Mouse (Mus musculus) lung, embryonic 15.5 days (tissue): Measurements from ENCODE around the gene Loxl1. TPM values are rescaled to one million over a fixed set of nuclear protein-coding genes. Genes with fewer than 3 reads are reported as not detected.

Source experiments
- ATAC-seq: fragments of 200-750 bp; cut with Nextera tagmentation; 2 replicates; pipeline ENCODE4 v1.8.0; 2017; ENCODE audit warnings: moderate number of reproducible peaks, borderline replicate concordance; ENCODE audit not compliant: low FRiP score, low TSS enrichment; ENCODE audit errors: extremely low read depth
- H3K27ac ChIP-seq: fragments of 300-500 bp; sonication (generic); 2 replicates; pipeline ENCODE4 v1.5.1; 2015; ENCODE audit warnings: moderate library complexity, mild to moderate bottlenecking, inconsistent platforms
- H3K27me3 ChIP-seq: fragments of 300-500 bp; sonication (generic); 2 replicates; pipeline ENCODE4 v1.6.1; 2015; ENCODE audit warnings: inconsistent platforms
- H3K36me3 ChIP-seq: fragments of 300-500 bp; sonication (generic); 2 replicates; pipeline ENCODE4 v1.6.1; 2015; ENCODE audit warnings: inconsistent platforms
- H3K4me1 ChIP-seq: fragments of 300-500 bp; sonication (generic); 2 replicates; pipeline ENCODE4 v1.6.1; 2015; ENCODE audit warnings: inconsistent platforms
- H3K4me2 ChIP-seq: fragments of 300-500 bp; sonication (generic); 2 replicates; pipeline ENCODE4 v1.6.1; 2015; ENCODE audit warnings: inconsistent platforms, mild to moderate bottlenecking, moderate library complexity
- H3K4me3 ChIP-seq: fragments of 300-500 bp; sonication (generic); 2 replicates; pipeline ENCODE4 v1.5.1; 2015; ENCODE audit warnings: mild to moderate bottlenecking, inconsistent platforms
- H3K9ac ChIP-seq: fragments of 300-500 bp; sonication (generic); 2 replicates; pipeline ENCODE4 v1.6.1; 2015; ENCODE audit warnings: inconsistent platforms
- H3K9me3 ChIP-seq: fragments of 300-500 bp; sonication (generic); 2 replicates; pipeline ENCODE4 v1.6.1; 2016; ENCODE audit warnings: inconsistent platforms
- WGBS: fragments of 180-500 bp; shearing (Covaris S2); methylation state at CpG from one replicate; pipeline ENCODE4 v1.1.7; 2015; 5-methylcytosine and 5-hydroxymethylcytosine counted together
- polyA plus RNA-seq: library from polyadenylated mRNA; unstranded; fragments of >200 nt; fragmentation: Nextera tagmentation; extraction: Ambion mirVana; gene quantifications from 2 replicates; pipeline ENCODE4 v1.2.1, GENCODE M21; 2015

Gene Loxl1
- polyA plus RNA-seq, 1 experiment from 2014 or later: 48.4 TPM

- no peak for ATAC-seq
- Histone ChIP-seq H3K36me3 (peaks cover 7% of the 10 kb centered on the region; the same call in 1 of the 2 replicates), H3K4me3 (no peak overlapping the region), H3K9me3 (no peaks in the 10 kb centered on the region), H3K27me3 (no peaks in the 10 kb centered on the region), H3K9ac (no peak overlapping the region), H3K27ac (no peak overlapping the region), H3K4me1 (peaks cover 68% of the 10 kb centered on the region), H3K4me2 (no peak overlapping the region)
- 74% methylated on average over 6 of the region's 6 CpGs for WGBS
These were observed 69.3 kb downstream of the Loxl1 start for GRCm38 (mm10) chr9:58243696-58244095.

GRCm38 (mm10) chr9:58242696-58243095 lies 70.3 kb downstream of the Loxl1 start:
- H3K4me3 ChIP-seq: no peak overlapping the region
- no peak for ATAC-seq
- H3K36me3 ChIP-seq: peaks cover 7% of the 10 kb centered on the region; the same call in 1 of the 2 replicates
- WGBS: 81% methylated on average over 5 of the region's 5 CpGs
- H3K27me3 ChIP-seq: no peaks in the 10 kb centered on the region
- no peak overlapping the region for H3K9ac ChIP-seq
- H3K9me3 ChIP-seq: no peaks in the 10 kb centered on the region
- no peak overlapping the region for H3K4me2 ChIP-seq
- peak overlapping the region; percentile 83 for H3K27ac ChIP-seq
- H3K4me1 ChIP-seq: peaks cover 58% of the 10 kb centered on the region

GRCm38 (mm10) chr9:58241780-58242485 lies 71.1 kb downstream of the Loxl1 start:
- Histone ChIP-seq H3K9ac (no peak overlapping the region), H3K27ac (peak overlapping the region; percentile 83), H3K36me3 (peaks cover 7% of the 10 kb centered on the region; the same call in 1 of the 2 replicates), H3K4me3 (no peak overlapping the region), H3K4me2 (0 out of 2 replicates have a peak overlapping the region, but pooled peaks have one; percentile 1), H3K4me1 (peaks cover 51% of the 10 kb centered on the region), H3K27me3 (no peaks in the 10 kb centered on the region), H3K9me3 (no peaks in the 10 kb centered on the region)
- WGBS: 33% methylated on average over 9 of the region's 9 CpGs
- ATAC-seq: peak; percentile 88; the same call in 1 of the 2 replicates

Other genes with a start within 250 kb of the Loxl1 start
- 1.2 and 1.9 TPM in 2 replicates for gene Stra6, start 249.4 kb downstream of the Loxl1 start, polyA plus RNA-seq
- 0.05 and 0.16 TPM in 2 replicates for gene Ccdc33, start 194.4 kb downstream of the Loxl1 start, polyA plus RNA-seq
- gene Islr, start 108.9 kb downstream of the Loxl1 start, polyA plus RNA-seq: 89.5 and 89.6 TPM in 2 replicates
- 0.06 and 0.15 TPM in 2 replicates for gene Islr2, start 108.9 kb downstream of the Loxl1 start, polyA plus RNA-seq
- 19.6 and 20.2 TPM in 2 replicates for gene Pml, start 63.4 kb downstream of the Loxl1 start, polyA plus RNA-seq
- gene Stoml1, start 60.0 kb downstream of the Loxl1 start, polyA plus RNA-seq: 30.1 and 30.3 TPM in 2 replicates
- not detected in 2 replicates for gene Tbc1d21, start 57.3 kb upstream of the Loxl1 start, polyA plus RNA-seq
- 1.1 TPM in 2 replicates for gene Insyn1, start 175.4 kb upstream of the Loxl1 start, polyA plus RNA-seq
- 40.0 TPM in 2 replicates for gene Cd276, start 242.3 kb upstream of the Loxl1 start, polyA plus RNA-seq